In the genomic region with DNA sequence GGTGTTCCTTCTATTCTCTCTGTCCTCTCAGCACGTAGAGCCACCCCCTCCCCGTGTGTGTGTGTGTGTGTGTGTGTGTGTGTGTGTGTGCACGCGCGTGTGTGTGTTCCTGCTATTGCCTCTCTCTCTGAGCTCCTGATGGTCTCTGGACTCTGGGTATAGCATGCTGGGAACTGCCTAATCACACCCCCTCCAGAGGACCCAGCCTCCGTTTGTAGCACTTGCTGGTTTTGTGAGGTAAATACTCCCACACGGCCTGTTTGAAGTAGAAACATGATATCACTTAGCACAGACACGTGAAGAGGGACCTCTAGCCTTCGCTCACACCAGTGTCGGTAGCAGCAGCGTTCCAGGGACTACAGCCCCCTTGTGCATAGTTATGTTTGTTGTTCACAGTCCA, we compare ENCODE assay signal across 22 mouse cellular contexts. TPM values are rescaled to one million over a fixed set of nuclear protein-coding genes. Genes with fewer than 3 reads are reported as not detected.
DNase-seq lines count a peak whose midpoint lies in the region; ATAC-seq and TF ChIP-seq lines count a peak whose summit lies in the region.
"Had no signal": no experiment of that assay in that cellular context is flagged by ENCODE, and none has a peak within 500 bp of the region (broad histone marks: within the 10 kb centered on the region; RNA-seq: fewer than 3 reads in every experiment).

No protein-coding gene starts in this region.

- TF ChIP-seq CTCF in liver, embryonic 14.5 days (IDR thresholded peaks at IDR 0.05; ENCODE audit: low read depth), result no peak

- DNase-seq in heart, adult 11 months, result no peak
- no peak for DNase-seq in liver, embryonic 14.5 days (ENCODE audit: low read depth in 3 of 3, low spot score in 3 of 3)
- no peak for DNase-seq in liver, embryonic 11.5 days (ENCODE audit: low spot score)
- DNase-seq in embryonic facial prominence, embryonic 10.5 days (ENCODE audit: low spot score), result no peak
- DNase-seq: adrenal gland, postnatal 25 days; cerebellum, adult 11-12 months; cerebellum, adult 9-10 months; cerebellum, postnatal 25 days; gastrocnemius, adult 2 months; gastrocnemius, postnatal 25 days; heart, postnatal 4 days had no signal

- H3K9me3 ChIP-seq in heart, embryonic 14.5 days (ENCODE audit: control insufficient read depth, low read length), result no peaks in the 10 kb centered on the region
- no peaks in the 10 kb centered on the region for H3K9me3 ChIP-seq in liver, embryonic 14.5 days (ENCODE audit: control insufficient read depth, low read length)
- H3K9me3 ChIP-seq in liver, embryonic 11.5 days (ENCODE audit: control insufficient read depth, low read length), result no peaks in the 10 kb centered on the region
- H3K9me3 ChIP-seq in embryonic facial prominence, embryonic 10.5 days, result peaks cover 7% of the 10 kb centered on the region; the same call in 1 of the 2 replicates
- H3K9me3 ChIP-seq: forebrain, embryonic 10.5 days; hindbrain, embryonic 12.5 days had no signal

- peaks cover 21% of the 10 kb centered on the region; the same call in 1 of the 2 replicates for H3K36me3 ChIP-seq in heart, embryonic 14.5 days (ENCODE audit: control insufficient read depth, insufficient read depth, low read length)
- peaks cover 4% of the 10 kb centered on the region for H3K36me3 ChIP-seq in liver, embryonic 14.5 days (replicated peaks; ENCODE audit: control insufficient read depth, insufficient read depth, low read depth)
- peaks cover 11% of the 10 kb centered on the region for H3K36me3 ChIP-seq in liver, embryonic 11.5 days (ENCODE audit: control insufficient read depth, insufficient read depth, low read length)
- H3K36me3 ChIP-seq in embryonic facial prominence, embryonic 10.5 days (replicated peaks), result peaks cover 29% of the 10 kb centered on the region

- ATAC-seq in heart, embryonic 14.5 days (ENCODE audit: insufficient number of reproducible peaks, insufficient read depth, low FRiP score, low read depth), result no peak
- 0 out of 2 replicates have a peak, but pooled peaks have one; percentile 14 for ATAC-seq in liver, embryonic 14.5 days (ENCODE audit: insufficient read depth)
- no peak for ATAC-seq in liver, embryonic 11.5 days (replicated peaks; ENCODE audit: low FRiP score)
- ATAC-seq in CD4-positive, CD25-positive, alpha-beta regulatory T cell, adult 4 months, result peak; percentile 20
- ATAC-seq in inflammation-experienced regulatory T-cells, adult 6 months, result peak; percentile 48
- no peak for ATAC-seq in cerebellum, adult (ENCODE audit: insufficient number of reproducible peaks, low FRiP score, low TSS enrichment)
- ATAC-seq: forebrain, embryonic 14.5 days; hindbrain, embryonic 16.5 days had no signal

- H3K4me3 ChIP-seq in heart, embryonic 14.5 days (ENCODE audit: control insufficient read depth in 1 of 2, insufficient read depth in 1 of 2, low read depth in 1 of 2, low read length in 2 of 2), result no peak overlapping the region
- H3K4me3 ChIP-seq in liver, embryonic 14.5 days (ENCODE audit: insufficient read depth in 1 of 2, low read depth in 2 of 2, low read length in 2 of 2), result no peak overlapping the region
- no peak overlapping the region for H3K4me3 ChIP-seq in liver, embryonic 11.5 days (ENCODE audit: low read depth, low read length)
- H3K4me3 ChIP-seq in embryonic facial prominence, embryonic 10.5 days, result no peak overlapping the region
- H3K4me3 ChIP-seq: embryonic facial prominence, embryonic 15.5 days; erythroblast, embryonic 14.5 days; forebrain, embryonic 10.5 days; gastrocnemius, adult 2 months; heart, embryonic 12.5 days; hindbrain, embryonic 12.5 days had no signal

- TF ChIP-seq EP300 in liver, embryonic 14.5 days (IDR thresholded peaks at IDR 0.05; ENCODE audit: low read depth), result no peak

- H3K9ac ChIP-seq in heart, embryonic 14.5 days (ENCODE audit: low read length), result 0 out of 2 replicates have a peak overlapping the region, but pooled peaks have one; percentile 6
- H3K9ac ChIP-seq in liver, embryonic 14.5 days (replicated peaks), result no peak overlapping the region
- H3K9ac ChIP-seq in liver, embryonic 11.5 days (ENCODE audit: low read depth, low read length), result no peak overlapping the region
- H3K9ac ChIP-seq: embryonic facial prominence, embryonic 15.5 days; hindbrain, embryonic 12.5 days had no signal

- no peaks in the 10 kb centered on the region for H3K27me3 ChIP-seq in heart, embryonic 14.5 days (ENCODE audit: control insufficient read depth, insufficient read depth, low read length)
- no peaks in the 10 kb centered on the region for H3K27me3 ChIP-seq in liver, embryonic 14.5 days (ENCODE audit: control insufficient read depth, insufficient read depth, low read length)
- H3K27me3 ChIP-seq in liver, embryonic 11.5 days (replicated peaks; ENCODE audit: control insufficient read depth, insufficient read depth, low read length), result no peaks in the 10 kb centered on the region
- H3K27me3 ChIP-seq in embryonic facial prominence, embryonic 10.5 days (replicated peaks; ENCODE audit: low read depth, poor library complexity, severe bottlenecking), result no peaks in the 10 kb centered on the region
- H3K27me3 ChIP-seq: embryonic facial prominence, embryonic 15.5 days; heart, embryonic 12.5 days; hindbrain, embryonic 12.5 days had no signal

- 64% methylated on average over 11 of the region's 11 CpGs for WGBS in heart, embryonic 14.5 days
- 67% methylated on average over 11 of the region's 11 CpGs for WGBS in liver, embryonic 14.5 days (ENCODE audit: insufficient replicate concordance)
- 71% methylated on average over 11 of the region's 11 CpGs for WGBS in liver, embryonic 11.5 days
- WGBS in embryonic facial prominence, embryonic 10.5 days, result 68% methylated on average over 11 of the region's 11 CpGs

- no peak overlapping the region for H3K27ac ChIP-seq in heart, embryonic 14.5 days (replicated peaks in 1 of 2; ENCODE audit: control insufficient read depth in 1 of 2, insufficient read depth in 1 of 2, low read depth in 2 of 2, low read length in 2 of 2)
- H3K27ac ChIP-seq in liver, embryonic 14.5 days, result no peak overlapping the region
- H3K27ac ChIP-seq in liver, embryonic 11.5 days (ENCODE audit: low read depth, low read length), result no peak overlapping the region
- no peak overlapping the region for H3K27ac ChIP-seq in embryonic facial prominence, embryonic 10.5 days (replicated peaks)
- H3K27ac ChIP-seq: embryonic facial prominence, embryonic 15.5 days; forebrain, embryonic 10.5 days; gastrocnemius, adult 2 months; hindbrain, embryonic 12.5 days had no signal

- no peak overlapping the region for H3K4me2 ChIP-seq in heart, embryonic 14.5 days (ENCODE audit: low read length)
- no peak overlapping the region for H3K4me2 ChIP-seq in liver, embryonic 14.5 days (ENCODE audit: low read depth)
- no peak overlapping the region for H3K4me2 ChIP-seq in liver, embryonic 11.5 days
- H3K4me2 ChIP-seq: embryonic facial prominence, embryonic 15.5 days; heart, embryonic 12.5 days; hindbrain, embryonic 12.5 days had no signal

- H3K4me1 ChIP-seq in heart, embryonic 14.5 days (ENCODE audit: control insufficient read depth in 2 of 2, insufficient read depth in 2 of 2, low read length in 2 of 2), result peaks cover 13 to 21% of the 10 kb centered on the region in 2 experiments
- H3K4me1 ChIP-seq in liver, embryonic 14.5 days (replicated peaks; ENCODE audit: control insufficient read depth in 2 of 2, insufficient read depth in 2 of 2, low read length in 1 of 2), result peaks cover 2 to 6% of the 10 kb centered on the region in 2 experiments; a peak in 1 of 4 replicates
- H3K4me1 ChIP-seq in liver, embryonic 11.5 days (replicated peaks; ENCODE audit: control insufficient read depth, insufficient read depth, low read length), result peaks cover 14% of the 10 kb centered on the region
- H3K4me1 ChIP-seq in embryonic facial prominence, embryonic 10.5 days, result peaks cover 14% of the 10 kb centered on the region
- H3K4me1 ChIP-seq: embryonic facial prominence, embryonic 15.5 days; forebrain, embryonic 10.5 days; hindbrain, embryonic 12.5 days had no signal

RNA-seq across cellular contexts. Expression of a gene that starts 14.5 kb away (rescaled TPM):
- polyA plus RNA-seq in heart, embryonic 14.5 days (2014; fragmentation: Nextera tagmentation; extraction: Ambion mirVana), result 56.1 and 63.4 TPM in 2 replicates
- polyA plus RNA-seq in liver, embryonic 14.5 days (2012; rRNA removed), result 22.5 and 35.5 TPM in 2 replicates
- polyA plus RNA-seq in liver, embryonic 14.5 days (2014; fragmentation: Nextera tagmentation; extraction: Ambion mirVana), result 41.2 and 44.4 TPM in 2 replicates
- 65.4 and 76.9 TPM in 2 replicates for polyA plus RNA-seq in liver, embryonic 11.5 days (2014; fragmentation: Nextera tagmentation; extraction: Ambion mirVana)
- 10 to 100 TPM; 61.6 to 81.6 TPM for polyA plus RNA-seq in CD4-positive, CD25-positive, alpha-beta regulatory T cell, adult 4 months (2017; shearing (Covaris generic))
- polyA plus RNA-seq in inflammation-experienced regulatory T-cells, adult 6 months (2017; shearing (Covaris generic)), result 100 to 1,000 TPM in 2 of 3 experiments, 10 to 100 TPM in 1; 86.5 to 188 (median 106) TPM
- 45.7 and 46.6 TPM in 2 replicates for polyA plus RNA-seq in embryonic facial prominence, embryonic 10.5 days (2016; fragmentation: Nextera tagmentation; extraction: Ambion mirVana)

Comparison
In these comparisons a context has a peak if more than half of its experiments do, and no peak if none do; other contexts are left out.
1. ATAC-seq: peak in liver, embryonic 14.5 days (single experiment), CD4-positive, CD25-positive, alpha-beta regulatory T cell, adult 4 months (single experiment) and inflammation-experienced regulatory T-cells, adult 6 months (single experiment); none in heart, embryonic 14.5 days (single experiment), liver, embryonic 11.5 days (single experiment) and cerebellum, adult (single experiment).